Mouse (Mus musculus) MEL (cell line): ENCODE results near the gene Gm9945. TPM values are rescaled to one million over a fixed set of nuclear protein-coding genes. Genes with fewer than 3 reads are reported as not detected.

ENCODE experiments used
- DNase-seq: peaks from one replicate; pipeline ENCODE4 v3.0.0; 2011; ENCODE audit warnings: low read depth, low spot score
- H3K27ac ChIP-seq: 2 replicates; pipeline ENCODE4 v1.5.1; 2012; ENCODE audit warnings: low read depth, mild to moderate bottlenecking, control low read depth, low read length, moderate library complexity; ENCODE audit not compliant: control insufficient read depth
- H3K27me3 ChIP-seq, 2 experiments: fragments of 150-350 bp in 1 of 2; sonication (generic) in 1 of 2; 2 replicates each; pipeline ENCODE4 v1.6.1; 2012; ENCODE audit warnings: low read length in 2 of 2, mild to moderate bottlenecking in 2 of 2, improper control_type of control experiment in 1 of 2, moderate library complexity in 1 of 2; ENCODE audit not compliant: insufficient read depth in 2 of 2, control insufficient read depth in 1 of 2
- H3K36me3 ChIP-seq, 2 experiments: 2 replicates each; pipeline ENCODE4 v1.6.1; 2012 to 2014; ENCODE audit warnings: low read length in 2 of 2, improper control_type of control experiment in 1 of 2, inconsistent platforms in 1 of 2, mild to moderate bottlenecking in 1 of 2; ENCODE audit not compliant: insufficient read depth in 2 of 2, control insufficient read depth in 1 of 2
- H3K4me1 ChIP-seq, 2 experiments: fragments of 150-350 bp in 1 of 2; sonication (generic) in 1 of 2; 2 replicates each; pipeline ENCODE4 v1.6.1; 2012; ENCODE audit warnings: low read length in 2 of 2, improper control_type of control experiment in 1 of 2, mild to moderate bottlenecking in 1 of 2; ENCODE audit not compliant: insufficient read depth in 2 of 2, control insufficient read depth in 1 of 2
- H3K4me3 ChIP-seq, 2 experiments: fragments of 150-350 bp in 1 of 2; sonication (generic) in 1 of 2; 2 replicates each; pipeline ENCODE4 v1.5.1; 2012; ENCODE audit warnings: low read depth in 2 of 2, low read length in 2 of 2, mild to moderate bottlenecking in 2 of 2, moderate library complexity in 2 of 2, control low read depth in 1 of 2, improper control_type of control experiment in 1 of 2; ENCODE audit not compliant: control insufficient read depth in 1 of 2, insufficient read depth in 1 of 2
- H3K79me2 ChIP-seq: 2 replicates; pipeline ENCODE4 v1.6.1; 2012; ENCODE audit warnings: mild to moderate bottlenecking, low read length, moderate library complexity; ENCODE audit not compliant: control insufficient read depth, poor library complexity, insufficient read depth
- H3K9ac ChIP-seq: 2 replicates; pipeline ENCODE4 v1.6.1; 2012; ENCODE audit warnings: low read depth, mild to moderate bottlenecking, control low read depth, low read length, moderate library complexity; ENCODE audit not compliant: control insufficient read depth, poor library complexity, severe bottlenecking
- H3K9me3 ChIP-seq: fragments of 150-350 bp; sonication (generic); replicated peaks from 2 replicates; pipeline ENCODE4 v1.6.1; 2012; ENCODE audit warnings: mild to moderate bottlenecking, low read length, improper control_type of control experiment, moderate library complexity; ENCODE audit not compliant: insufficient read depth
- BHLHE40 ChIP-seq: IDR thresholded peaks from 2 replicates; pipeline ENCODE4 v1.6.1; 2012; ENCODE audit warnings: low read depth, mild to moderate bottlenecking, inconsistent platforms, low read length, improper control_type of control experiment, borderline replicate concordance
- CHD1 ChIP-seq: IDR thresholded peaks from 2 replicates; pipeline ENCODE4 v1.6.1; 2012; ENCODE audit warnings: low read depth, mild to moderate bottlenecking, inconsistent platforms, low read length, improper control_type of control experiment
- CHD2 ChIP-seq: IDR thresholded peaks from 2 replicates; pipeline ENCODE4 v1.6.1; 2011; ENCODE audit warnings: low read length, improper control_type of control experiment
- CTCF ChIP-seq, 3 experiments: IDR thresholded peaks in 2 of 3; conservative IDR thresholded peaks in 1 of 3; 2 replicates each; pipeline ENCODE4 v1.5.1; 2011 to 2012; ENCODE audit warnings: low read length in 3 of 3, low read depth in 2 of 3, mild to moderate bottlenecking in 2 of 3, improper control_type of control experiment in 1 of 3, inconsistent platforms in 1 of 3, mixed read lengths in 1 of 3, moderate library complexity in 1 of 3; ENCODE audit not compliant: control insufficient read depth in 1 of 3, insufficient read depth in 1 of 3, poor library complexity in 1 of 3, severe bottlenecking in 1 of 3
- E2F4 ChIP-seq: IDR thresholded peaks from 2 replicates; pipeline ENCODE4 v1.6.1; 2011; ENCODE audit warnings: low read depth, low read length, improper control_type of control experiment, borderline replicate concordance
- ELF1 ChIP-seq: IDR thresholded peaks from 2 replicates; pipeline ENCODE4 v1.6.1; 2014; ENCODE audit warnings: low read depth, mild to moderate bottlenecking, inconsistent platforms, low read length, improper control_type of control experiment, moderate library complexity
- EP300 ChIP-seq, 2 experiments: IDR thresholded peaks; 2 replicates each; pipeline ENCODE4 v1.6.1; 2011; ENCODE audit warnings: improper control_type of control experiment in 2 of 2, low read length in 2 of 2, low read depth in 1 of 2, mild to moderate bottlenecking in 1 of 2
- ETS1 ChIP-seq: IDR thresholded peaks from 2 replicates; pipeline ENCODE4 v1.6.1; 2012; ENCODE audit warnings: low read depth, mild to moderate bottlenecking, inconsistent platforms, low read length, improper control_type of control experiment, moderate library complexity
- GABPA ChIP-seq: IDR thresholded peaks from 2 replicates; pipeline ENCODE4 v1.6.1; 2012; ENCODE audit warnings: low read depth, mild to moderate bottlenecking, inconsistent platforms, low read length, improper control_type of control experiment, moderate library complexity
- GATA1 ChIP-seq: IDR thresholded peaks from 2 replicates; pipeline ENCODE4 v1.6.1; 2011; ENCODE audit warnings: low read depth, low read length, improper control_type of control experiment
- HCFC1 ChIP-seq: IDR thresholded peaks from 2 replicates; pipeline ENCODE4 v1.6.1; 2012; ENCODE audit warnings: low read depth, mild to moderate bottlenecking, inconsistent platforms, low read length, improper control_type of control experiment, moderate library complexity
- JUND ChIP-seq: IDR thresholded peaks from 2 replicates; pipeline ENCODE4 v1.6.1; 2011; ENCODE audit warnings: low read depth, mild to moderate bottlenecking, improper control_type of control experiment, low read length
- KAT2A ChIP-seq: conservative IDR thresholded peaks from 2 replicates; pipeline ENCODE4 v1.6.1; 2012; ENCODE audit warnings: low read depth, low read length, improper control_type of control experiment, inconsistent platforms
- MAFK ChIP-seq: IDR thresholded peaks from 2 replicates; pipeline ENCODE4 v1.6.1; 2011; ENCODE audit warnings: low read depth, mild to moderate bottlenecking, low read length, improper control_type of control experiment, borderline replicate concordance
- MAX ChIP-seq: IDR thresholded peaks from 2 replicates; pipeline ENCODE4 v1.6.1; 2011; ENCODE audit warnings: low read length, improper control_type of control experiment
- MAZ ChIP-seq: IDR thresholded peaks from 2 replicates; pipeline ENCODE4 v1.6.1; 2012; ENCODE audit warnings: low read depth, mild to moderate bottlenecking, inconsistent platforms, low read length, improper control_type of control experiment
- MEF2A ChIP-seq: IDR thresholded peaks from 2 replicates; pipeline ENCODE4 v1.6.1; 2014; ENCODE audit warnings: low read depth, mild to moderate bottlenecking, inconsistent platforms, low read length, improper control_type of control experiment; ENCODE audit not compliant: poor library complexity, insufficient replicate concordance, severe bottlenecking; ENCODE audit errors: extremely low read depth
- MXI1 ChIP-seq: IDR thresholded peaks from 2 replicates; pipeline ENCODE4 v1.6.1; 2011; ENCODE audit warnings: mild to moderate bottlenecking, low read depth, low read length, improper control_type of control experiment
- MYB ChIP-seq: IDR thresholded peaks from 2 replicates; pipeline ENCODE4 v1.6.1; 2011; ENCODE audit warnings: mild to moderate bottlenecking, low read depth, low read length, improper control_type of control experiment
- MYC ChIP-seq: IDR thresholded peaks from 2 replicates; pipeline ENCODE4 v1.6.1; 2011; ENCODE audit warnings: low read depth, mild to moderate bottlenecking, low read length, improper control_type of control experiment, moderate library complexity
- NELFE ChIP-seq: IDR thresholded peaks from 2 replicates; pipeline ENCODE4 v1.6.1; 2011; ENCODE audit warnings: low read depth, low read length, improper control_type of control experiment
- POLR2AphosphoS2 ChIP-seq: IDR thresholded peaks from 2 replicates; pipeline ENCODE4 v1.6.1; 2011; ENCODE audit warnings: low read length, improper control_type of control experiment
- RAD21 ChIP-seq: IDR thresholded peaks from 2 replicates; pipeline ENCODE4 v1.6.1; 2011; ENCODE audit warnings: mild to moderate bottlenecking, low read depth, low read length, improper control_type of control experiment
- RCOR1 ChIP-seq: IDR thresholded peaks from 2 replicates; pipeline ENCODE4 v1.6.1; 2012; ENCODE audit warnings: low read depth, mild to moderate bottlenecking, inconsistent platforms, low read length, improper control_type of control experiment
- SIN3A ChIP-seq: IDR thresholded peaks from 2 replicates; pipeline ENCODE4 v1.6.1; 2012; ENCODE audit warnings: low read length, improper control_type of control experiment, inconsistent platforms
- SMC3 ChIP-seq: IDR thresholded peaks from 2 replicates; pipeline ENCODE4 v1.6.1; 2011; ENCODE audit warnings: low read depth, low read length, improper control_type of control experiment
- TBP ChIP-seq: IDR thresholded peaks from 2 replicates; pipeline ENCODE4 v1.8.0; 2011; ENCODE audit warnings: low read depth, low read length, improper control_type of control experiment
- TCF12 ChIP-seq: IDR thresholded peaks from 2 replicates; pipeline ENCODE4 v1.6.1; 2014; ENCODE audit warnings: low read depth, mild to moderate bottlenecking, inconsistent platforms, low read length, improper control_type of control experiment, moderate library complexity
- UBTF ChIP-seq: IDR thresholded peaks from 2 replicates; pipeline ENCODE4 v1.6.1; 2012; ENCODE audit warnings: low read depth, mild to moderate bottlenecking, inconsistent platforms, low read length, improper control_type of control experiment, moderate library complexity, borderline replicate concordance; ENCODE audit not compliant: insufficient read depth
- ZC3H11A ChIP-seq: IDR thresholded peaks from 2 replicates; pipeline ENCODE4 v1.6.1; 2012; ENCODE audit warnings: low read depth, mild to moderate bottlenecking, inconsistent platforms, low read length, improper control_type of control experiment
- ZMIZ1 ChIP-seq: IDR thresholded peaks from 2 replicates; pipeline ENCODE4 v1.6.1; 2012; ENCODE audit warnings: low read depth, mild to moderate bottlenecking, inconsistent platforms, low read length, improper control_type of control experiment, moderate library complexity
- ZNF384 ChIP-seq: IDR thresholded peaks from 2 replicates; pipeline ENCODE4 v1.6.1; 2012; ENCODE audit warnings: low read depth, mild to moderate bottlenecking, inconsistent platforms, low read length, improper control_type of control experiment
- polyA plus RNA-seq, 2 experiments: library from polyadenylated mRNA; stranded (reverse) in 1 of 2; unstranded in 1 of 2; fragments of >175 nt in 1 of 2; fragments of >200 nt in 1 of 2; gene quantifications; 2 replicates each; pipeline versions ENCODE4 v1.2.1 to v1.2.4; 2012; ENCODE audit warnings: low replicate concordance in 2 of 2, low read depth in 1 of 2; ENCODE audit not compliant: insufficient read length in 2 of 2, insufficient read depth in 1 of 2, missing spikeins in 1 of 2
- total RNA-seq: library from RNA; depleted of rRNA; stranded (reverse); fragments of 300-350 nt; gene quantifications from 2 replicates; pipeline ENCODE4 v1.2.3, GENCODE M21; 2012

The Gm9945 gene
- total and polyA plus RNA-seq, 3 experiments = not detected

DNA sequence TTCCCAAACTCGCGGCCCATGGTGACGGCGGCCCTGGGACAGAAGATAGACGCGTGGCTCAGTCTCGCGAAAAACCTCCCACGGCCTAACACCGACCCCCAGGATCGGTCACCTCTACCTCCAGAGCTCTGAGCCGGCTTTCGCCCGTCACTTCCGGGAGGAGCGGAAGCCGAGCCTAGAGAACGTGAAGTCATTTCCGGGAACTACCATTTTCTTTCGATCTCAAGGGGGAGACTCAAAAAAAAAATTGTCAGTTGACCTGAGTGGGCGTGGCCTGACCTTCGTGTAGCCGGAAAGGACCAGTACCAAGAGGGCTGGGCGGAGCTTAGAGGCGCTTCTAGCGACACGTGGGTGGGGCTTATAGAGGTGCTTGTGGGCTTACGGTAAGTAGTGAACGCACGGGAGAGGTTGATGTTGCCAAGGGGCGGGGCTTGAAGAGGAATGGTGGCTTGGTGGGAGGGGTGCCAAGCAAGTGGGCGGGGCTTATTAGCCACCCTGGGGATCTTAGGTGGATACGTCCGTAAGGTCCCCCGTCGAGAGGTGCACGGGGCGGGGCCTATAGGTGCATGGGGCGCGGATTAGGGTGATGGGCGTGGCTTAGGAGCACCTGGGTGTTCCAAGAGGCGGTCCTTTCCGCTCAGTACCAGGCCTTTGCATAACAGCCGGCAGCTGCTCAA, 49.2 kb upstream of the Gm9945 start, which contains the start of the genes Uqcrq and Gdf9 (continued):
- TF ChIP-seq MAZ = 0 out of 2 replicates have a peak, but pooled peaks have one; percentile 20
- TF ChIP-seq SMC3 = no peak
- peak in 1 of 2 experiments; percentile 4; a peak in 1 of 4 replicates for TF ChIP-seq EP300 (IDR thresholded peaks at IDR 0.05; ENCODE audit: low read depth in 1 of 2, low read length in 2 of 2)

- Histone ChIP-seq H3K4me3 (peak overlapping the region; percentile 51 to 58), H3K36me3 (peaks cover 7 to 30% of the 10 kb centered on the region in 2 experiments), H3K9ac (peak overlapping the region; percentile 44), H3K79me2 (peaks cover 14% of the 10 kb centered on the region), H3K9me3 (no peaks in the 10 kb centered on the region), H3K27me3 (no peaks in the 10 kb centered on the region), H3K4me1 (peaks cover 8 to 30% of the 10 kb centered on the region in 2 experiments), H3K27ac (peak overlapping the region; percentile 83)
- DNase-seq = peak; percentile 85
- TF ChIP-seq ELF1 = no peak
- TF ChIP-seq MYC = peak; percentile 61; the same call in 1 of the 2 replicates
- TF ChIP-seq UBTF = no peak
- TF ChIP-seq TCF12 = peak; percentile 97
- TF ChIP-seq ZC3H11A = peak; percentile 4; the same call in 1 of the 2 replicates
- TF ChIP-seq ZNF384 = peak; percentile 92
- peak; percentile 82 for TF ChIP-seq MXI1
- peak; percentile 94 for TF ChIP-seq MYB
- peak; percentile 75; the same call in 1 of the 2 replicates for TF ChIP-seq MAFK
- no peak for TF ChIP-seq CTCF (IDR thresholded peaks at IDR 0.05 in 2 of 3, conservative IDR thresholded peaks at IDR 0.05 in 1 of 3; ENCODE audit: control insufficient read depth in 1 of 3, insufficient read depth in 1 of 3, low read depth in 2 of 3, low read length in 3 of 3, poor library complexity in 1 of 3, severe bottlenecking in 1 of 3)
- TF ChIP-seq MAX = peak; percentile 64; the same call in 1 of the 2 replicates
- TF ChIP-seq CHD1 = no peak
- TF ChIP-seq POLR2AphosphoS2 = no peak
- no peak for TF ChIP-seq E2F4
- TF ChIP-seq HCFC1 = peak; percentile 49
- TF ChIP-seq TBP = no peak
- no peak for TF ChIP-seq RAD21
- no peak for TF ChIP-seq ZMIZ1
- 0 out of 2 replicates have a peak, but pooled peaks have one; percentile 20 for TF ChIP-seq MEF2A
- no peak for TF ChIP-seq GABPA
- TF ChIP-seq EP300 (IDR thresholded peaks at IDR 0.05; ENCODE audit: low read depth in 1 of 2, low read length in 2 of 2) = peak; percentile 95 to 97
- no peak; the same call in 1 of the 2 replicates for TF ChIP-seq CHD2
- TF ChIP-seq ETS1 = peak; percentile 91
- peak; percentile 92 for TF ChIP-seq SIN3A
- no peak for TF ChIP-seq KAT2A
- peak; percentile 100 for TF ChIP-seq RCOR1
- no peak for TF ChIP-seq NELFE
- peak; percentile 83 for TF ChIP-seq MAZ
- TF ChIP-seq BHLHE40 = peak; percentile 77; the same call in 1 of the 2 replicates
- no peak for TF ChIP-seq JUND
- TF ChIP-seq GATA1 = peak; percentile 99
These were observed 48.5 kb upstream of the Gm9945 start for GRCm38 (mm10) chr11:53431347-53432056.
